In the genomic region with DNA sequence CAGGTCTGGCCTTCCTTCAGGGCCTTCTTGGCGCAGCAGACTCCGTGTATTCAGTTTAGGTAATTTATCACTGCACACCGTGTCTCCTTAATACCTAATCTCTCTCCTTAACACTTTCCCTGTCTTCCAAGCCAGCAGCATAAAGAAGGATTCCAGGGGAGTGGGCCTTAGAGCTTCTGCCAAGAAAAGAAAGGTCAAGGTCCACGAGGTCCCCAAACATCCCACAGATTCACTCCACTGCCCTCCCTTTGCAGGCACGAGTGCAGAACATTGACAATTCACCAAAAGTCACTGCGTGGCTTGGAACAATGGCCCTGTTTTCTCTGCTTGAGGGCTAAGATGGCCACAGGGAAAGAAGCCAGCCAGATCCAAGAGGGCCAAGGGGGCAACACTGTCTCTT, we compare ENCODE assay signal across 21 mouse cellular contexts.
DNase-seq lines count a peak whose midpoint lies in the region; ATAC-seq and TF ChIP-seq lines count a peak whose summit lies in the region.
"Had no signal": no experiment of that assay in that cellular context is flagged by ENCODE, and none has a peak within 500 bp of the region (broad histone marks: within the 10 kb centered on the region; RNA-seq: fewer than 3 reads in every experiment).

No protein-coding gene starts in this region.

- no peak for TF ChIP-seq CTCF in liver, postnatal 0 days (IDR thresholded peaks at IDR 0.05; ENCODE audit: low read depth)

- H3K4me1 ChIP-seq in liver, postnatal 0 days (ENCODE audit: insufficient read depth): no peaks in the 10 kb centered on the region

- no peak for ATAC-seq in liver, postnatal 0 days

- 74% methylated on average over 6 of the region's 6 CpGs for WGBS in liver, postnatal 0 days (ENCODE audit: insufficient replicate concordance)

- peak; percentile 15 to 20 for DNase-seq in adrenal gland, postnatal 36 days
- no peak for DNase-seq in adrenal gland, postnatal 10 days
- DNase-seq in kidney, adult 11 months: peak; percentile 56
- DNase-seq in kidney, adult 9 months: peak; percentile 76
- DNase-seq in kidney, postnatal 25 days: peak; percentile 34 to 61
- no peak for DNase-seq in spleen, adult 18-20 months
- no peak for DNase-seq in liver, postnatal 0 days
- no peak for DNase-seq in yolk sac, embryonic 10.5 days (ENCODE audit: low spot score)
- DNase-seq: adrenal gland, postnatal 25 days; cerebellum, adult 11-12 months; cerebellum, postnatal 10 days; gastrocnemius, postnatal 36 days; right cerebral cortex, postnatal 25 days; thymus, postnatal 25 days had no signal

- H3K27ac ChIP-seq in liver, postnatal 0 days (ENCODE audit: low read depth): no peak overlapping the region
- H3K27ac ChIP-seq: embryonic facial prominence, embryonic 10.5 days; forebrain, embryonic 12.5 days; hindbrain, embryonic 14.5 days; left cerebral cortex, adult 2 months; limb, embryonic 15.5 days; liver, embryonic 14.5 days; lung, embryonic 15.5 days had no signal

- no peak for TF ChIP-seq EP300 in liver, postnatal 0 days (IDR thresholded peaks at IDR 0.05; ENCODE audit: low read depth)

- no peak overlapping the region for H3K4me3 ChIP-seq in liver, postnatal 0 days (ENCODE audit: low read depth, low read length)
- H3K4me3 ChIP-seq: embryonic facial prominence, embryonic 10.5 days; forebrain, embryonic 12.5 days; left cerebral cortex, adult 2 months; limb, embryonic 15.5 days; lung, embryonic 15.5 days had no signal

- H3K36me3 ChIP-seq in liver, postnatal 0 days (replicated peaks; ENCODE audit: insufficient read depth, low read length): no peaks in the 10 kb centered on the region
- H3K36me3 ChIP-seq: embryonic facial prominence, embryonic 10.5 days; forebrain, embryonic 12.5 days; limb, embryonic 15.5 days; lung, embryonic 15.5 days had no signal

- H3K4me2 ChIP-seq in liver, postnatal 0 days (ENCODE audit: low read depth, low read length): no peak overlapping the region
- H3K4me2 ChIP-seq: forebrain, embryonic 12.5 days; hindbrain, embryonic 14.5 days; limb, embryonic 15.5 days; lung, embryonic 15.5 days had no signal

- no peak overlapping the region for H3K9ac ChIP-seq in liver, postnatal 0 days (replicated peaks)
- H3K9ac ChIP-seq: forebrain, embryonic 12.5 days; hindbrain, embryonic 14.5 days; limb, embryonic 15.5 days; liver, embryonic 14.5 days; lung, embryonic 15.5 days had no signal

- H3K27me3 ChIP-seq in liver, postnatal 0 days (ENCODE audit: insufficient read depth, low read length): no peaks in the 10 kb centered on the region
- H3K27me3 ChIP-seq: lung, embryonic 15.5 days had no signal

- no peaks in the 10 kb centered on the region for H3K9me3 ChIP-seq in liver, postnatal 0 days (ENCODE audit: low read length)
- H3K9me3 ChIP-seq: embryonic facial prominence, embryonic 10.5 days; forebrain, embryonic 12.5 days; limb, embryonic 15.5 days; lung, embryonic 15.5 days had no signal

Comparison
In these comparisons a context has a peak if more than half of its experiments do, and no peak if none do; other contexts are left out.
1. DNase-seq: peak in adrenal gland, postnatal 36 days (2 of 2), kidney, adult 11 months (single experiment), kidney, adult 9 months (single experiment) and kidney, postnatal 25 days (2 of 2); none in adrenal gland, postnatal 10 days (single experiment), spleen, adult 18-20 months (0 of 2), liver, postnatal 0 days (single experiment) and yolk sac, embryonic 10.5 days (single experiment).